Mouse (Mus musculus) small intestine, adult 2 months (tissue): Measurements from ENCODE around the gene Vps54.

Experiments used
- CTCF ChIP-seq: fragments of 200-500 bp; IDR thresholded peaks from 2 replicates; pipeline ENCODE4 v1.5.1; 2012; ENCODE audit warnings: low read depth, mild to moderate bottlenecking, control low read depth, inconsistent platforms, low read length, moderate library complexity, mixed read lengths; ENCODE audit not compliant: insufficient replicate concordance, insufficient read length; ENCODE audit errors: extremely low read depth
- POLR2A ChIP-seq: fragments of 200-500 bp; IDR thresholded peaks from 2 replicates; pipeline ENCODE4 v1.6.1; 2012; ENCODE audit warnings: low read depth, mild to moderate bottlenecking, control low read depth, inconsistent platforms, low read length, moderate library complexity

DNA sequence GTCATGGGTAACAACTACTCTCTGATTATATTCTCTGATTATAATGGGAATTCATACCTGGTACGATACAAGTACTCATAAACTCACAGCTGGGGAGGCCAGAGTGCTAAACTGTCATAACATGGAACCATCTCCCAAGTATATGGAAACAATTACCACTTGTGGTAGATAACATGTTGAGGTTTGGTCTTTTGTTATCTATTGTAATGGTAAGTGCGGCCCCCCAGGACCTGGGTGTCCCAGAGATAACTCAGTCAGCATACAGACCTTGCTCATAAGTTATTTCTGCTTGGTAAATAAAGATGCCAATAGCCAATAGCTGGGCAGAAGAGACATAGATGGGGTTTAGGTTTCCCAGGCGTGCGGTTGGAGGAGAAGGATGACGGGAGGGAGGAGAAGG, 104.4 kb downstream of the Vps54 start:
- no peak for TF ChIP-seq POLR2A
- no peak for TF ChIP-seq CTCF
